Mouse (Mus musculus) small intestine, adult 2 months (tissue): ENCODE measurements around the gene Rab36.

ENCODE experiments used
- CTCF ChIP-seq: fragments of 200-500 bp; IDR thresholded peaks from 2 replicates; pipeline ENCODE4 v1.5.1; 2012; ENCODE audit warnings: low read depth, mild to moderate bottlenecking, control low read depth, inconsistent platforms, low read length, moderate library complexity, mixed read lengths; ENCODE audit not compliant: insufficient replicate concordance, insufficient read length; ENCODE audit errors: extremely low read depth
- POLR2A ChIP-seq: fragments of 200-500 bp; IDR thresholded peaks from 2 replicates; pipeline ENCODE4 v1.6.1; 2012; ENCODE audit warnings: low read depth, mild to moderate bottlenecking, control low read depth, inconsistent platforms, low read length, moderate library complexity

GRCm38 (mm10) chr10:75098446-75099183, 61.8 kb downstream of the Rab36 start:
- TF ChIP-seq POLR2A = no peak
- TF ChIP-seq CTCF = no peak
